Mouse (Mus musculus): Measurements from ENCODE around the gene Gata1.
"Not testable (repeated sequence)": the region's sequence is repeated elsewhere in the genome, so short reads cannot be mapped to it uniquely, and the experiment has no call there.

The Gata1 gene

GRCm38 (mm10) chrX:7977892-7978291 lies at the start of gene Gata1:
Gene Gata1, minus strand, starts transcription at chrX:7978071.
- no peak for DNase-seq

- no peak for DNase-seq
Observed at GRCm38 (mm10) chrX:8026811-8027210, 48.9 kb upstream of the Gata1 start.

- DNase-seq = no peak
Observed at GRCm38 (mm10) chrX:8024795-8025194, 46.9 kb upstream of the Gata1 start.

- DNase-seq = no peak
Observed at GRCm38 (mm10) chrX:8020111-8020778, 42.4 kb upstream of the Gata1 start.

GRCm38 (mm10) chrX:8018286-8018685 lies 40.4 kb upstream of the Gata1 start, which contains the start of gene Glod5:
Gene Glod5, minus strand, starts transcription at chrX:8018492.
- no peak for DNase-seq

GRCm38 (mm10) chrX:8017142-8017541 lies 39.3 kb upstream of the Gata1 start:
- peak; percentile 15 for DNase-seq

GRCm38 (mm10) chrX:8015675-8016074 lies 37.8 kb upstream of the Gata1 start:
- not testable (repeated sequence) for DNase-seq

- no peak for DNase-seq
Observed at GRCm38 (mm10) chrX:8013569-8014314, 35.9 kb upstream of the Gata1 start.

- DNase-seq = no peak
Observed at GRCm38 (mm10) chrX:8013157-8013556, 35.3 kb upstream of the Gata1 start.

GRCm38 (mm10) chrX:8009356-8009755 lies 31.5 kb upstream of the Gata1 start:
- not testable (repeated sequence) for DNase-seq

GRCm38 (mm10) chrX:8008543-8008942 lies 30.7 kb upstream of the Gata1 start:
- DNase-seq = no peak

- no peak for DNase-seq
Observed at GRCm38 (mm10) chrX:8002971-8003370, 25.1 kb upstream of the Gata1 start.

GRCm38 (mm10) chrX:8002001-8002400 lies 24.1 kb upstream of the Gata1 start:
- no peak for DNase-seq

GRCm38 (mm10) chrX:8000546-8001192 lies 22.8 kb upstream of the Gata1 start:
- DNase-seq = no peak

- DNase-seq = no peak
Observed at GRCm38 (mm10) chrX:7993068-7993735, 15.3 kb upstream of the Gata1 start.

GRCm38 (mm10) chrX:7992379-7993067 lies 14.7 kb upstream of the Gata1 start:
- no peak for DNase-seq

- no peak for DNase-seq
Observed at GRCm38 (mm10) chrX:7981368-7981767, 3.5 kb upstream of the Gata1 start.

GRCm38 (mm10) chrX:7971292-7971691 lies 6.6 kb downstream of the Gata1 start:
- no peak for DNase-seq

GRCm38 (mm10) chrX:7968899-7969298 lies 9.0 kb downstream of the Gata1 start:
- DNase-seq = no peak

GRCm38 (mm10) chrX:7968226-7968625 lies 9.6 kb downstream of the Gata1 start:
- DNase-seq = no peak

GRCm38 (mm10) chrX:7967596-7968201 lies 10.2 kb downstream of the Gata1 start:
- DNase-seq = no peak

- no peak for DNase-seq
Observed at GRCm38 (mm10) chrX:7966161-7966560, 11.7 kb downstream of the Gata1 start.

Measured in lung, postnatal 36 days (tissue).